Mouse (Mus musculus) frontal cortex, postnatal 14 days (tissue): ENCODE measurements at regions not wholly inside any gene's neighbourhood (a gene's known extent, or its start where the extent isn't known, plus 50 kb on each side); places are given as distances from the start of the nearest gene placed in this dataset.

Experiments
- DNase-seq, 2 experiments: peaks; one replicate each; pipeline ENCODE4 v3.0.0; 2022; ENCODE audit warnings: low spot score in 2 of 2

- no peak for DNase-seq
Measured at GRCm38 (mm10) chr8:126810516-126810915, 135.1 kb downstream of the Tomm20 start.

DNA sequence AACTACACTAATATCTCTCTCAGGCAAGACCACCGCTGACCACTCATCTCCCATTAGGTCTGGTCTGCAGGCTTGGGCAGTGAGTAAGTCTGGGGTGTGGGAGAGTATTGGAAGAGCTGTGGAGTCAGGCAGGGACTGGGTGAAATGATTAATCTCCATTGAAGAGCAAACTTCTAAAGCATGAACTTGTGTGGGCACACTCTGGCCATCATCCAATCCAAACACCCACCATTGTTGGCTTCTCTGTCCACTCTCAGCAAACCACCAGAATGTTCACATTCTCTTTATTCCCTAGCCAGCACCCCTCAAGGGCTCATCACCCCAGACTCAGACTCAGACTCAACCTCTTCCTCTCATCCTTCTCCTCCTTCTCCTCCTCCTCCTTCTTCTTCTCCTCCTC is 136.3 kb downstream of the Tomm20 start:
- no peak for DNase-seq

GRCm38 (mm10) chr8:126808496-126808895 is 137.1 kb downstream of the Tomm20 start:
- DNase-seq = no peak

DNA sequence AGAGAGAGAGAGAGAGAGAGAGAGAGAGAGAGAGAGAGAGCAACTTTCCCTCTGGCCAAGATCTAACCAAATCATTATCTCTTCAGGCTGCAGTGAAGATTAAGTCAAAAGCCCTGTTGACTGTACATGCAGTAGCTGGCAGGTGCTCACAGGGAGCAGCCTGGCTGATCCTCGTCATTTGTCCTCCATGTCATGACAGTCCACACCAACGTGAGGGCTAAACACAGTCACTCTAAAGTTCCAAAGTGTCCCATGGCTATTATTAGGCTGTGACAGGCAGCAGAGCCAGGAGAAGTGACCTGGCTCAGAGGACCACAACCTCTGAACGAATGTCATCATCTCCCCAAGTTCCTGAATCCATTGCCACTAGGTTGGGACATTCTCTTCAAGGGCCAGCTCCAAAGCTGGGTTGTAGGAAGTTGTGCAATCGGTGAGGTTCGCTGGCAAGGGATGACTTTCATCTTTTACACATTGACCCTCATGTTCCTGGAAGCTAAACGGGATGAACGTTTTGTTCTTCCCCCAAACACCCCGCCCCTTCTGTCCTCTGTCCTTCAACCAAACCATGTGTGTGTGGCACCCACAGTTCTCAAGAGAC is 138.4 kb downstream of the Tomm20 start:
- no peak for DNase-seq

DNA sequence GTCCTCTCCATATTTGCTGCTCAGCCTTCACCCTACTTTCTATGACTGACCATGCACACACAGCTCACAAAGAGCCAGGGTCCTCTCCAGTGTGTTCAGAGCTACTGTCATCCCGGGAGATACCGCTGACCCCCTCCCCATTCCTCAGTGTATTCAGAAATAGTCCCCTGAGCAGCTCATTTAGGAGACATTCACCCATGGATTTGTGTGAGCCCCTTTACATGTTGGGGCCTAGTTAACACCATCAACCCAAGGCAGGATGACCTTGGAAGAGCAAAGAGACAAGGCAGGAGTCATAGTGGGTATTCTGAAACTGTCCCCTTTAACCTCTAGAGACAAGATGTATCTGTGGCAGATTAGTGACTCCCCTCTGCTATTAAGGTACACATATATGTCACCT is 139.1 kb downstream of the Tomm20 start:
- no peak for DNase-seq

DNA sequence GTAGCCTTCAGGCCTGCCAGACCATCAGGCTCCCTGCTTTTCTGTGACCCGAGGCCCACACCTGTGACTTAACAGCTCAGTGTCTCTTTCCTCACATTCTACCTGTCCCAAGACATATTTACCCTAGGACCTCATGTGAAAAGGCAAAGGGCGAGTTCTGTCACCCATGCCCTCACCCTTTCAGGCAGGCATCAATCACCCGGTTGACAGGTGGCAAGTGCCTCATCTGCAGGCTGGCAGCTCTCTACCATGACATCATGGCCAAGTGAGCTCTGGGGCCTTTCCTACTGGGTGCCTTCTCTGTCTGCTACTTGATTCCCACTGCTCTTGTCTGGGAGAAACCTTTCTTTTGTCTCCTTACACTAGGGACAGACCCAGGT is 139.5 kb downstream of the Tomm20 start:
- DNase-seq = no peak

GRCm38 (mm10) chr8:126805365-126806180 is 140.1 kb downstream of the Tomm20 start:
- peak in 1 of 2 experiments; percentile 42 for DNase-seq

DNA sequence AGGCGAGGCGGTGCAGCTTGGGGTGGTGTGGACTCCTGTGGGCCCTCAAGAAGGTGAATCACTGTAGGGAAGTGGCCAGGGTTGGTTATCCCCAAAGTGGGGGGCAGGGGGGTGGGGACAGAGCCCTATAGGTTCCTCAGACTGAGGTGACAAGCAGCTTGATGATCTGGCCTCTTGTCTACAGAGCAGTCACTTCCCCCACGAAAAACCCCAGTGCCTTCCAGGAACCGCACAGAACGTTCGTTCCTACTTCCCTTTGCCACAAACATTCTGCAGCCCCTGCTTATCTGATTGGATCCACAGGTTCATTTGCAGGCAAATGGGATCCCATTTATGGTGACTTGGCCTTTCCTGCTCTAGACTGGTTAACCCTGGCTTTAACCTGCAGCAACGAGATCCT is 141.5 kb downstream of the Tomm20 start:
- DNase-seq = no peak

GRCm38 (mm10) chr8:126802641-126803040 is 143.0 kb downstream of the Tomm20 start:
- DNase-seq = no peak

- no peak for DNase-seq
Measured at GRCm38 (mm10) chr8:126800976-126801375, 144.7 kb downstream of the Tomm20 start.

- no peak for DNase-seq
Measured at GRCm38 (mm10) chr8:126797571-126798334, 147.9 kb downstream of the Tomm20 start.

- no peak for DNase-seq
Measured at GRCm38 (mm10) chr8:126793657-126794056, 152.0 kb downstream of the Tomm20 start.

GRCm38 (mm10) chr8:126791069-126791468 is 154.6 kb downstream of the Tomm20 start:
- no peak for DNase-seq

DNA sequence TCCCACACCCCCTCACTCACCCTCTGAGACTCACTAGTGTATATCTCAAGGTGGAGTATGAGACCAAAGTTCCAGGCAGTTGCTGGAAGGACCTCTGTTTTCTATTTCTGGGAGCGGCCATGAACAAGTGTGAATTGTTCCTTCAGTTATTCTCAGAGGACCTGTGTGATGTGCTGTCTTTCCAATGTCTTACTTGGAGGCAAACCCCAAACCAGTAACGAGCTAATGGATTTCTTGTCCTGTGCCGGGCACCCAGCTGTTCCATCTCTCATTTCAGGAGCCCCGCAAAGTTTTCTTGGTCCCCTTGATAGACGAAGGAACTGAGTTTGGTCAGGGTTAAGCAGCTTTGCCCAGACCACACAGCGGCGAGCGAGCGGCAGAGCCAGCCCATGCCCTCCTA is 155.4 kb downstream of the Tomm20 start:
- no peak for DNase-seq

DNA sequence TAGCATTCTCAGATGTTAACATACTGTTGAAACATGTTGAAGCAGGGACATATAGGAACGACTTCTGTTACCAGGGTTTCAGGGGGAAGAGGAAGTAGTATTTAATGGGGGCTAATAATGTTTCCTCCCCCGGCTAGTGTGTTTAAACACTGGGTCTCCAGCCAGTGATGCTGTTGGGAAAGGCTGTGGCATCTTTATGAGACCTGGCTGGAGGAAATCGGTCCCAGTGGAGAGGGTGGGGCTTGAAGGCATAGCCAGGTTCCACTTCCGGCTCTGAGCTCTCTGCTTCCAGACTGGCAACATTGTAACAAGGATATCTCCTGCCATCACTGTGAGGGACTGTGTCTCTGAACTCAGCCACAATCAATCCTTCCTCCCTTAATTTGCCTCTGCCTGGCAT is 156.6 kb downstream of the Tomm20 start:
- DNase-seq = no peak

DNA sequence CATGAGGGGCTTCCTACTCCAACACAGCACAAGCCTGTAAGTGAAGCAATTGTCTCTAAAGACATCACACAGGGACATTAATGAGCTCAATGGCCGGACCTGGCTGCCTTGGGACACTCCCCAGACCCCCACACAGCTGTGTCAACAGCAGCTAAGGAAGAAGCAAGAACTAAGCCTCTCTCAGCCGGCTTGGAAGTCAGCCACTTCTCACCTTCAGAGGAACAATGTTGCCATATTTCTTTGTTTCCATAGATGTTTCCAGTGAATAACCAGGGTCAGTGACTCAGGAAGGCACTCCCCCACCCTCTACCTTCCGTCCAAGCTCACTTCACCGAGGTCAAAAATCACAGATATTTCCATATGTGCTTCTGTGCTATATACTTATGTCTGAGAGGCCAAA is 157.0 kb downstream of the Tomm20 start:
- no peak for DNase-seq

DNA sequence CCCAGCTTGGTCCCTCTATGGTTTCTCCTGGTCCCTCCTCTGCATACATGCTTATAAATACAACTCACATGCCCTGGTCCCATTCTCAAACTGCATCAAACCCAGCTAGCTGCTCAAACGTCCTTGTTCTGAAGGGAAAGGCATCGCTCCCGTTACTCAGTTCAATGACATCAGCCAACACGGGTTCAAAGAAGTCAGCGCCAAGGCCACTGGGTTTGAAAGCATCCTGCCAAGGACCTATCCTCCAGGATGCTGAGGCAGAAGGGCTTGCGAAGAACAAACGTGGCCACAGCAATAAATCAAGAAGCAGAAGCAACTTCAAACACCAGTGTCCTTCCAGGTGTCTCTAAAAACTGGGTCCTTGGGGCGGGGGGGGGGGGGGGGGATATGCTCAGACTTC is 158.2 kb downstream of the Tomm20 start:
- DNase-seq = no peak

GRCm38 (mm10) chr8:126785211-126785610 is 160.4 kb downstream of the Tomm20 start:
- no peak for DNase-seq

DNA sequence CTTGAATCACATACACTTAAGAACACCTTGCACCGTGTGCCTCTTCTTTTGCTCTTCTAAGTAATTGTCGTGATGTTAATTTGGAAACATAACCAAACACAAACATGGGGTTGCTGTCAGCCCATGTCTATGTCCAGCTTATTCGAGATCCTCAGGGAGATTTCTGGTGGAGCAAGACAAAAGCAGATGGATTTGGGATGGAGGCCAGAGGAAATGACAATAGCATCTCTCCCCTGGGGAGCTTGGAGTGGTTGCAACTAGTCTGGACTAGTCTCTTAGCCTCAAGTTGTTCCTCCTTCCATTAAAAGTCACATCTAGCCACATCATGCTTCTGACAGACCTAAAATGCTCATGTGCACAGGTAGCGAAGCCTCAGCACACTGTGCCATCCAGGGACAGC is 161.0 kb downstream of the Tomm20 start:
- DNase-seq = no peak

- DNase-seq = no peak
Measured at GRCm38 (mm10) chr8:126783703-126784440, 161.8 kb downstream of the Tomm20 start.

- no peak for DNase-seq
Measured at GRCm38 (mm10) chr8:126778673-126779072, 167.0 kb downstream of the Tomm20 start.

DNA sequence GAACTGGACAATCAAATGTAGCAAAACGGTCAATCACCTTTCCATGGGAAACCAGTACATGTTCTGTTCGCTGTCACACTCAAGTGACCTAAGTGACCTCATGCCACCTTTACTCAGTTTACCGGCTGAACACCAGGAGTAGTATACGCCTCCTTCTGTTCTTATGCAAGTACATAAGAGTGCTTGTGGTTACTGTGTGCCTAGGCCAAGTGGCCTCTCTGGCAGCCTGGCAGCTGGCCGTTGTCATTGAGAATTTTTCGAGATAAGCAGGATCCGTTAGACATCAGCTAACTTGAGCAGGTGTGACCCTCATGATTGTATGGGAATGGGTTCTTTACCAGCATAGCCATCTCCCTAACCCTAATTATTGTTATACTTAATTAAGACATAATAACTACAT is 167.5 kb downstream of the Tomm20 start:
- DNase-seq = no peak
